Mouse (Mus musculus) megakaryocyte, embryonic 14.5 days (primary cell): ENCODE measurements around the gene Phactr1.

Experiments used
- FLI1 ChIP-seq: IDR thresholded peaks from 2 replicates; pipeline ENCODE4 v1.6.1; 2012; ENCODE audit warnings: low read length, inconsistent platforms, mixed read lengths
- GATA1 ChIP-seq: IDR thresholded peaks from 3 replicates; pipeline ENCODE4 v1.6.1; 2012; ENCODE audit warnings: mixed read lengths, low read length, inconsistent platforms, borderline replicate concordance

- TF ChIP-seq GATA1 (no peak), FLI1 (no peak)
Observed at GRCm38 (mm10) chr13:43177317-43177716, 496.9 kb downstream of the Phactr1 start.
